Mouse (Mus musculus) T-helper 1 cell (primary cell): ENCODE results near the gene Fkbp2.

ENCODE experiments used
- in situ Hi-C: fragments of 300-600 bp; cut with MboI, MseI; formaldehyde crosslinking; loops from one replicate; pipeline ENCODE4 v1.15.1; 2025; ENCODE audit warnings: high pct_unique_total_duplicates

Fkbp2 gene

GRCm38 (mm10) chr19:6973581-6974190 lies 6.6 kb downstream of the Fkbp2 start:
- in situ Hi-C loops, result no loop called here

- in situ Hi-C loops, result no loop called here
Measured at GRCm38 (mm10) chr19:6972247-6972917, 7.9 kb downstream of the Fkbp2 start.

- in situ Hi-C loops, result no loop called here
Measured at GRCm38 (mm10) chr19:6971644-6972043, 8.7 kb downstream of the Fkbp2 start.

- in situ Hi-C loops, result no loop called here
Measured at GRCm38 (mm10) chr19:6970460-6971085, 9.7 kb downstream of the Fkbp2 start.

- in situ Hi-C loops, result no loop called here
Measured at GRCm38 (mm10) chr19:6969665-6970381, 10.5 kb downstream of the Fkbp2 start.

GRCm38 (mm10) chr19:6969291-6969664 lies 11.0 kb downstream of the Fkbp2 start:
- in situ Hi-C loops, result no loop called here

GRCm38 (mm10) chr19:6968491-6969271 lies 11.6 kb downstream of the Fkbp2 start:
- in situ Hi-C loops, result no loop called here

- in situ Hi-C loops, result no loop called here
Measured at GRCm38 (mm10) chr19:6956461-6956860, 23.8 kb downstream of the Fkbp2 start.

GRCm38 (mm10) chr19:6955424-6955823 lies 24.9 kb downstream of the Fkbp2 start:
- in situ Hi-C loops, result no loop called here

- in situ Hi-C loops, result no loop called here
Measured at GRCm38 (mm10) chr19:6954046-6954445, 26.3 kb downstream of the Fkbp2 start.

- in situ Hi-C loops, result no loop called here
Measured at GRCm38 (mm10) chr19:6952712-6953037, 27.6 kb downstream of the Fkbp2 start.

- in situ Hi-C loops, result no loop called here
Measured at GRCm38 (mm10) chr19:6951994-6952711, 28.1 kb downstream of the Fkbp2 start.

GRCm38 (mm10) chr19:6951381-6951968 lies 28.8 kb downstream of the Fkbp2 start:
- in situ Hi-C loops, result no loop called here

GRCm38 (mm10) chr19:6950613-6951153 lies 29.6 kb downstream of the Fkbp2 start:
- in situ Hi-C loops, result no loop called here

GRCm38 (mm10) chr19:6949951-6950350 lies 30.4 kb downstream of the Fkbp2 start:
- in situ Hi-C loops, result no loop called here

GRCm38 (mm10) chr19:6949532-6949931 lies 30.8 kb downstream of the Fkbp2 start:
- in situ Hi-C loops, result no loop called here

- in situ Hi-C loops, result no loop called here
Measured at GRCm38 (mm10) chr19:6948186-6948585, 32.1 kb downstream of the Fkbp2 start.

GRCm38 (mm10) chr19:6947742-6948141 lies 32.6 kb downstream of the Fkbp2 start:
- in situ Hi-C loops, result no loop called here

GRCm38 (mm10) chr19:6943709-6944108 lies 36.6 kb downstream of the Fkbp2 start:
- in situ Hi-C loops, result no loop called here

GRCm38 (mm10) chr19:6942764-6943163 lies 37.5 kb downstream of the Fkbp2 start:
- in situ Hi-C loops, result no loop called here
